Mouse (Mus musculus): Measurements from ENCODE around the gene Kcnq1.

DNA sequence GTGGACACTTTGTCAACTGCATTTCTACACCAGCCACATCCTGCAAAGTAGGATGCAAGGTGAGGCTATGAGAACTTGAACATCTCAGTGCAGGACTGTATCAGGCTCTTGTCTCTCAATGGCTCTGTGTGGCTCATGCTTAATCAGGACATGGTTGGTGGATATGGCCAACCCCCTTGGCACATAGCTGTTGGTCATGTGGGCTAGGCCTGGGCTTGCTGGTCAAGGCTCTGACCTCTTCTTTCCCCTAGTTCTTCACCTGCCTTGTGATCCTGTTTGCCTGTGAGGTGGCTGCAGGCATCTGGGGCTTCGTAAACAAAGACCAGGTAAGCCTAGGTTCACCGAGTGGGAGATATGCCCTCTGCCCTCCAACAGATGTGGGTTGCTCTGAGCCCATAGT lies 40.5 kb upstream of the Kcnq1 start:
- TF ChIP-seq CTCF (IDR thresholded peaks at IDR 0.05; ENCODE audit: borderline replicate concordance, insufficient read depth, low read depth, low read length): no peak
- no peak for TF ChIP-seq POLR2A (IDR thresholded peaks at IDR 0.05; ENCODE audit: borderline replicate concordance, insufficient read depth, low read length)
